Comparison of ENCODE assay signal across 11 mouse cellular contexts in the genomic region with DNA sequence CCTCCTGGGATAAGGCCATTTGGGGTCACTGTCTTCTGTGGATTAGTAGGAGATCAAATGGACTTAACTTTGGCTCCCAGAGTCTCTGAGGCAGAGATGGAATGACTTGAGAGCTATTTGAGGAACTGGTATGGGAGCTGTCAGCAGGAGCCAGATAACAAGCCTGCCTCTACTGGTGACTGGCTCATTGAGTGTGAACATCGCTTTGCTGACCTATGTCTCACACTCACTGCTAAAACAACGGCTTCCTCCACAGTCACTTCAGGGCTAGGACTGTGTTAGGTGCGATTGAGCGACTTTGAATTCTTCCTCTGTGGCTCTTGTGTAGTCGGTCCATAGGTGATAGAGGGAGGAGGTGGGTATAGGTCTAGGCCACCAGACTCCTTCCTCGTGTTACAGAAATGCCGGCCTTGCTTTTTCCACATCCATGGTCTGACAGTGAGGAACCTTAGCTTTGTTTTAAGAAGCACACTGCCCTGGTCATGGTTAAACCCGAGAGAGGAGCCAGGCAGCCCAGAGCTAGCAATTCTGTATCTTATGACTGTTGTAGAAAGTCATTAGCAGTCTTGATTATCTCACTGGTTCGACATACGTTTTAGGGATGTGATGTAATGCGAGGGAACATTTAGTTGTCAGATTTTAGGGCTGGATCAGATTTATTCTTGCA.
DNase-seq lines count a peak whose midpoint lies in the region; ATAC-seq lines count a peak whose summit lies in the region.
"Had no signal": no experiment of that assay in that cellular context is flagged by ENCODE, and none has a peak within 500 bp of the region (broad histone marks: within the 10 kb centered on the region; RNA-seq: fewer than 3 reads in every experiment).

No protein-coding gene starts in this region.

- intact Hi-C loops in heart, postnatal 36 days (cut with DNase I) = no loop called here

- H3K36me3 ChIP-seq in midbrain, embryonic 13.5 days = no peaks in the 10 kb centered on the region
- no peaks in the 10 kb centered on the region for H3K36me3 ChIP-seq in midbrain, embryonic 14.5 days (ENCODE audit: control insufficient read depth, insufficient read depth, low read length)

- no peak overlapping the region for H3K9ac ChIP-seq in midbrain, embryonic 13.5 days (replicated peaks)
- H3K9ac ChIP-seq in midbrain, embryonic 14.5 days (replicated peaks; ENCODE audit: low read length) = no peak overlapping the region

- DNase-seq in heart, adult 11 months = peak; percentile 88
- DNase-seq in heart, postnatal 36 days = no peak
- DNase-seq in midbrain, embryonic 14.5 days = no peak
- peak; percentile 27 for DNase-seq in heart, postnatal 4 days
- DNase-seq in skeletal muscle tissue, adult 2 months (ENCODE audit: low read depth, low spot score) = peak; percentile 94
- DNase-seq in cerebellum, postnatal 4 days (ENCODE audit: low spot score in 2 of 2) = no peak
- DNase-seq: kidney, adult 18-20 months; left cerebral cortex, postnatal 4 days; lung, adult 18-20 months had no signal

- peak; percentile 50; the same call in 1 of the 2 replicates for ATAC-seq in midbrain, embryonic 13.5 days
- ATAC-seq in midbrain, embryonic 14.5 days (ENCODE audit: low FRiP score, low TSS enrichment) = no peak

- H3K4me3 ChIP-seq in midbrain, embryonic 13.5 days (replicated peaks) = no peak overlapping the region
- no peak overlapping the region for H3K4me3 ChIP-seq in midbrain, embryonic 14.5 days (replicated peaks; ENCODE audit: low read depth, low read length)
- H3K4me3 ChIP-seq: megakaryocyte, embryonic 14.5 days had no signal

- no peaks in the 10 kb centered on the region for H3K9me3 ChIP-seq in midbrain, embryonic 13.5 days
- no peaks in the 10 kb centered on the region for H3K9me3 ChIP-seq in midbrain, embryonic 14.5 days (ENCODE audit: control insufficient read depth, low read length)
- H3K9me3 ChIP-seq: megakaryocyte, embryonic 14.5 days had no signal

- WGBS in midbrain, embryonic 13.5 days = 78% methylated on average over 11 of the region's 11 CpGs
- 83% methylated on average over 11 of the region's 11 CpGs for WGBS in midbrain, embryonic 14.5 days

- H3K27ac ChIP-seq in midbrain, embryonic 13.5 days = no peak overlapping the region
- no peak overlapping the region for H3K27ac ChIP-seq in midbrain, embryonic 14.5 days (replicated peaks; ENCODE audit: low read depth, low read length)

- 0 out of 2 replicates have a peak, but pooled peaks cover 7% of the 10 kb centered on the region for H3K4me1 ChIP-seq in midbrain, embryonic 13.5 days (replicated peaks)
- peaks cover 5% of the 10 kb centered on the region; the same call in 1 of the 2 replicates for H3K4me1 ChIP-seq in midbrain, embryonic 14.5 days (ENCODE audit: control insufficient read depth, insufficient read depth, low read length)

- H3K27me3 ChIP-seq in midbrain, embryonic 13.5 days = no peaks in the 10 kb centered on the region
- no peaks in the 10 kb centered on the region for H3K27me3 ChIP-seq in midbrain, embryonic 14.5 days (ENCODE audit: control insufficient read depth, insufficient read depth, low read length)

- no peak overlapping the region for H3K4me2 ChIP-seq in midbrain, embryonic 13.5 days (replicated peaks)
- no peak overlapping the region for H3K4me2 ChIP-seq in midbrain, embryonic 14.5 days (ENCODE audit: low read length)

Comparison
In these comparisons a context has a peak if more than half of its experiments do, and no peak if none do; other contexts are left out.
1. DNase-seq: peak in heart, adult 11 months (single experiment), heart, postnatal 4 days (single experiment) and skeletal muscle tissue, adult 2 months (single experiment); none in heart, postnatal 36 days (0 of 2), midbrain, embryonic 14.5 days (single experiment) and cerebellum, postnatal 4 days (0 of 2).